Mouse (Mus musculus) activated CD4-positive, CD25-positive, alpha-beta regulatory T cell, adult 4 months (primary cell): ENCODE data around the gene Slc35d3. TPM values are rescaled to one million over a fixed set of nuclear protein-coding genes. Genes with fewer than 3 reads are reported as not detected.

Source experiments
- ATAC-seq: one replicate; pipeline ENCODE4 v1.8.0; 2017
- polyA plus RNA-seq, 2 experiments: library from polyadenylated mRNA; unstranded; fragments of 100-300 nt; shearing (Covaris generic); gene quantifications; one replicate each; pipeline ENCODE4 v1.2.1; 2017

Gene Slc35d3
- polyA plus RNA-seq, 2 experiments from 2014 or later, result not detected

DNA sequence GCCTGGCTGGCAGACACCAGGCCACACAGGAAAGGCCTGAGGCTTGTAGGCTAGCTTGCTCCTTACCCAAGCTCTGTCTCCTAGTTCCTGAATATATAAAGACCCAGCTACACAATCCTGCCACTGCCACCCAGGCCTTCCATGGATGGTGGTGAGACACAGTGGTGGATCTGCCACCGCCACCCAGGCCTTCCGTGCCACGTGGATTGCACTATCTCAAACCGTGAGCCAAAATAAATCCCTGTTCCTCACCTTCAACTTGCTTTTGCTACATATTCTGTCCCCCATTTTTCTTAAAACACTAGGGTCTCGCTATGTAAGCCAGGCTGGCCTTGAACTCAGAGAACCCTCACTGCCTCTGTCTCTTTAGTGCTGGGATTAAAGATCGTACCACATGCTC lies 17.0 kb downstream of the Slc35d3 start:
- ATAC-seq, result no peak

DNA sequence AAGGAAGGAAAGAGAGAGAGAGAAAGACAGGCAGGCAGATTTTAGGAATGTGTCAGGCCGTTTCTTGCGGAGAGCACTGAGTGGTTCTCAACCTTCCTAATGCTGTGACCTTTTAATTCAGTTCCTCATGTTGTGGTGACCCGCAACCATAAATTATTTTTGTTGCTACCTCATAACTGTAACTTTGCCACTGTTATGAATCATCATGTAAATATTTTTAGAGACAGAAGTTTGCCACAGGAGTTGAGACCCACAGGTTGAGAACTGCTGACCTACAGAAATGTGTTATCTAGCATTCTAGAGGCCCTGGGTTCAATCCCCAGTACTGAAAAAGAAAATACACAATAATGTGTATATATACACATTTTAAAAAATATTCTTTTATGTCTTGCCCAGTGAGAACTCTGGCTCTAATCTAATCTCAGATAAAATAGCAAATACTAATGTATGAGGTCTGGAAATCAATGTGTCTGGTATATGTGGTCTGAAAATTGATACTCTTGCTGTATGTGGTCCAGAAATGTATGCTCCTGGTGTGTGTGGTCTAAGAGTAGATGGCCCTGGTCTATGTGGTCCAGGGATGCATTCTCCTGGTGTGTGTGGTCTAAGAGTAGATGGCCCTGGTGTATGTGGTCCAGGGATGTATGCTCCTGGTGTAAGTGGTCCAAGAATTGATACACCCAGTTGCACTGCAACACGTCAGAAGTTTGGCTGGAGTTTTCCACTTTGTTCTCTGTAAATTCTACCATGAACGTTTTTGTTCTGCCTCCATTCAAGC lies 20.0 kb downstream of the Slc35d3 start:
- ATAC-seq, result no peak

DNA sequence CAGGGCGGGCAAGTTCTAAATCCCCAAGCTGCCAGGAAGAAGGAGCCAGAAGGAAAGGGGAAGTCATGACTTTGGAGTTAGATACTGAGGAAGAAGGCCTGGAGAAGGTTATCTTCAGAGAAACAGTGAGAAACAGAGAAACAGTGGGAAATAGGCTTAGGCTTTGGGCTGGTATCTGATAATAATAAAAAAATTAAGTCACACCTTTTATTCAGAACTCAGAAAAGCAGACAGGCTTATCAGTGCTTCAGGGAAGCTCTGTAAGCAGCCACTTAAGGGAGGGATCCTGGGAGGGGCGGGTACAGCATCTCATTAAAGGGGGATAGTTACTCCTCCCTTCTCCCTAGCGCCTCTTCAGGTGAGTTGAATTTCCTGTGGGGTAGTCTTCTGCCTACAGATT lies 30.3 kb downstream of the Slc35d3 start:
- ATAC-seq, result no peak

DNA sequence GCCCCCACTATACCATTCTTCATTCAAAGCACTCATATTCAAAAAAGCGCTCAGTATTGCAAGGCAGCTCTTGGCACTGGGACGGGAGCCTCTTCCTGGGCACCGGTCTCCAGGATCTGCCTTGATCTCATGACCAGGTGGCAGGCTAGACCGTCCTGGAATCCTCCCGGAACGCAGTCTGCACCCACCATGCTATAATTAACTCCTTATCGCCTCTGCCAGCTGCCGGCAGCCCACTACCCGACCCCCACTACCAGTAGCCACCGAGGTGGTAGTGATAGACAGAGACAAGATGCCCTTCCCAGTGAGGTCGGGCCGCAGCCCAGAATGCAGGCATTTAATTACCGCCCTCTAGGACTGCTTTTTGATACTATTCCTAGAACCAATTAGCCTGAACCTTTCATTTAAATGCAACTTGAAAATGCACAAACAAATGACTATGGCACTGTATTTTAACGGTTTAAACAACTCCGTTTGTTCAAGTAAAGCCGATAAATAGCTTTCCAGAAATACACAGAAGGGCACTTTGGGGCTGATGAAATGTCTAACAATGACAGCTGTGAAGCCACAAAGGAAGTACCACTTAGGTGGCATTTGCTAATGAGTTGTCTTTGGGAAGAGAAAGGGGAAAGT lies 32.4 kb downstream of the Slc35d3 start:
- no peak for ATAC-seq

DNA sequence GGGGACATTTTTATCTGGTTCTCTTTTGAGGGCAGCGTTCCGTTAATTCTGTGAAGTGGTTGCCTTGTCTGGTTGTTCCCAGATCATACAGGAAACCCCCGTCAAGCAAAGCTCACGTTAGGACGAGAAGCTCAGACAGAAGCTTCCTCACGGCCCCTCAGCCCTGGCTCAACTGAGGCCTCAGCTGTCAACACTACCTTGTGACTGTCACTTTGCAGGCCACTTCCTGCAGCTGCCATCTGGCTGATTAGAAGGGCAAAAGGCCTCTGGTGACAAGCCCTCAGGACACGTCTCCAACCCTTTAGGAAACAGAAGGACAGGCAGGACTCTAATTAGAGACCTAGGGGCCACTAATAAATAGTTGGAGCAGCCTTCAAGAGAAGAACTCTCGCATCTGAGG lies 35.9 kb downstream of the Slc35d3 start:
- no peak for ATAC-seq

DNA sequence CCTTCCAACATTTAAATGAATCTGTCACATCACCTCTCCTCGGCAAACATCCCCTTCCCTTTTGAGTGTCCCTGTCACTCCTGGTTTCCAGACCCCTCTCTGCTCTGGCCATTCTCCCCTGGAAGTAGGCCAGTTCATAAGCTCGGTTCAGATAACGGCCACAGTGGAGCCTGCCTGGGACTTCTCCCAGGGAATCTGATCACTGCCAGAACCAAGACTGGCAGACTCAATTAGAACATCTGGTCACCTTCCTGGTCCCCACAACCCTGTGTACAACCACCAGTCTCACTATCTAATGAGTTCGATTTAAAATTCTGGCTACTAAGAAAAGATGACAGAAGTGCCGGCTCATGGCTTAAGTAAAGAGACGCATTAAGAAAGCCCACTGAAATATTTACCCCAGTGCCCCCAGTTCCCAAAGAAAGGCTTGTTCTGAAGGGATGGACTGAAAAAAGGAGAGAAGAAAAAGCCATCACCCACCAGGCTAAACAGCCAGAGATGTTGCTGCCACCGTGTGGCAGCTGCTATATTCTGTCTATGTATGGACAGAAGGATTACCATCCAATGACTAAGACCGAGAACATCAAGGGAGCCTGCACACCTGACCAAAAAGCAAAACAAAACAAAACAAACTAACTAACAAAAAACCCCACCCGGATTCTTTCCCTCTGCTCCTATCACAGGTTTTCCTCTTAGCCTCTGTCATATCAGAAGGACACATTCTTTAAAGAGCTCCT lies 39.7 kb downstream of the Slc35d3 start:
- peak; percentile 61 for ATAC-seq

DNA sequence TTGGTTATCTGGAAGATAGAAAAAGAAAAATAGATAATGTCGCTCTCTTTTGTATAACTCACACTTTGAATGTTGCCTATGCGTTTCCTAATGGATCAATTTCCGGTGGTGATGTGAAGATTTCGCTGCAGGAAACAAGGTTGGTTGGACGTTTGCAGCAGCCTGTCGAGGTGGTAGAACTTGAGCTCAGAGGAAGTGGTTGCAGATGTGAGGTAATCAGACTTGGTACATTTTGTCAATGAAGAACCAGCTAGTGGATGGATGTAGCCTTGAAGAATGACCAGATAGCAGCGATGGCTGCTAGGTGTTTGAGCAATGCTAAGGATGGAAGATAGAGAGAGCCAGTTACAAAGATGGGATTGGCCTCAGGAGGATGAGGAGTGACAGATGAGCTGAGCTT lies 46.5 kb downstream of the Slc35d3 start:
- no peak for ATAC-seq

DNA sequence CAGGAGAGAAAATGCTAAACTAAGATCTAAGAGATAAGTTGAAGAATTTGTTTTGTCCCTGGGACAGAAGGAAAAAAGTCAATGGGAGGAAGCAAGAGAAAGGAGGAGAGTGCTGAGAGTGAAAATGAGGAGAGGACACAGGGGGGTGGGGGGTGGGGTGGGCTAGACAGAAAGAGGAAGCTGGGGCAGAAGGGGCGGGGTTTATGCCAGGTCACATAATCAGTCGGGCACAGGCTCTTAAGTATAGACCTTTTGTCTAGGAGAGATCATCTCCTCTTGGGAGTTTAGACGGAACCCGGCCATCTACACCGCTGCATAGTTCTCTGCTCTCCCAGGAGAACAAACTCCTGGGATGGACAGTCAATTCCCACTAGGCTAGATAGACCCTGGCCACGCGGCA lies 48.3 kb downstream of the Slc35d3 start:
- no peak for ATAC-seq

Other genes starting within 250 kb of the Slc35d3 start
- gene Il22ra2, start 229.5 kb downstream of the Slc35d3 start, polyA plus RNA-seq, result not detected
- gene Il20ra, start 138.9 kb downstream of the Slc35d3 start, polyA plus RNA-seq, result under 1 TPM in 1 of 2 experiments, not detected in 1; 0.22 TPM
- 10 to 100 TPM; 10.7 to 13.0 TPM for gene Pex7, start 56.2 kb upstream of the Slc35d3 start, polyA plus RNA-seq
- gene Map3k5, start 83.0 kb upstream of the Slc35d3 start, polyA plus RNA-seq, result 10 to 100 TPM in 1 of 2 experiments, 1 to 10 TPM in 1; 9.6 to 15.7 TPM